Mouse (Mus musculus) cerebellum, adult 9-11 months (tissue): ENCODE measurements around the gene Shisal1.

ENCODE experiments used
- DNase-seq: peaks from one replicate; pipeline ENCODE4 v3.0.0; 2022

Gene Shisal1

GRCm38 (mm10) chr15:84446997-84447396, at the start of gene Shisal1:
Gene Shisal1 (minus strand): TSS chr15:84447097.
- DNase-seq: no peak

- DNase-seq: no peak
Measured at GRCm38 (mm10) chr15:84490486-84490885, 43.6 kb upstream of the Shisal1 start.

- no peak for DNase-seq
Measured at GRCm38 (mm10) chr15:84484255-84484654, 37.4 kb upstream of the Shisal1 start.

GRCm38 (mm10) chr15:84483622-84484021, 36.7 kb upstream of the Shisal1 start:
- no peak for DNase-seq

- DNase-seq: no peak
Measured at GRCm38 (mm10) chr15:84481259-84481877, 34.5 kb upstream of the Shisal1 start.

GRCm38 (mm10) chr15:84469391-84469790, 22.5 kb upstream of the Shisal1 start:
- DNase-seq: no peak

- no peak for DNase-seq
Measured at GRCm38 (mm10) chr15:84467761-84468160, 20.9 kb upstream of the Shisal1 start.

GRCm38 (mm10) chr15:84466458-84467267, 19.8 kb upstream of the Shisal1 start:
- DNase-seq: no peak

- DNase-seq: no peak
Measured at GRCm38 (mm10) chr15:84461429-84461828, 14.5 kb upstream of the Shisal1 start.

GRCm38 (mm10) chr15:84458983-84459382, 12.1 kb upstream of the Shisal1 start:
- DNase-seq: no peak

GRCm38 (mm10) chr15:84455286-84455685, 8.4 kb upstream of the Shisal1 start:
- DNase-seq: no peak

GRCm38 (mm10) chr15:84453091-84453490, 6.2 kb upstream of the Shisal1 start:
- DNase-seq: no peak

GRCm38 (mm10) chr15:84450441-84451183, 3.7 kb upstream of the Shisal1 start:
- peak; percentile 43 for DNase-seq

GRCm38 (mm10) chr15:84445812-84446716, 833 bp downstream of the Shisal1 start:
- no peak for DNase-seq

GRCm38 (mm10) chr15:84444181-84444580, 2.7 kb downstream of the Shisal1 start:
- no peak for DNase-seq

- no peak for DNase-seq
Measured at GRCm38 (mm10) chr15:84443631-84444030, 3.3 kb downstream of the Shisal1 start.

- DNase-seq: no peak
Measured at GRCm38 (mm10) chr15:84441682-84442315, 5.1 kb downstream of the Shisal1 start.

GRCm38 (mm10) chr15:84440820-84441219, 6.1 kb downstream of the Shisal1 start:
- DNase-seq: no peak

GRCm38 (mm10) chr15:84433586-84434185, 13.2 kb downstream of the Shisal1 start:
- no peak for DNase-seq

GRCm38 (mm10) chr15:84430482-84430881, 16.4 kb downstream of the Shisal1 start:
- no peak for DNase-seq

- DNase-seq: no peak
Measured at GRCm38 (mm10) chr15:84427624-84428023, 19.3 kb downstream of the Shisal1 start.

GRCm38 (mm10) chr15:84425733-84426132, 21.2 kb downstream of the Shisal1 start:
- no peak for DNase-seq
